ENCODE assay signal across 8 mouse cellular contexts in the genomic region with DNA sequence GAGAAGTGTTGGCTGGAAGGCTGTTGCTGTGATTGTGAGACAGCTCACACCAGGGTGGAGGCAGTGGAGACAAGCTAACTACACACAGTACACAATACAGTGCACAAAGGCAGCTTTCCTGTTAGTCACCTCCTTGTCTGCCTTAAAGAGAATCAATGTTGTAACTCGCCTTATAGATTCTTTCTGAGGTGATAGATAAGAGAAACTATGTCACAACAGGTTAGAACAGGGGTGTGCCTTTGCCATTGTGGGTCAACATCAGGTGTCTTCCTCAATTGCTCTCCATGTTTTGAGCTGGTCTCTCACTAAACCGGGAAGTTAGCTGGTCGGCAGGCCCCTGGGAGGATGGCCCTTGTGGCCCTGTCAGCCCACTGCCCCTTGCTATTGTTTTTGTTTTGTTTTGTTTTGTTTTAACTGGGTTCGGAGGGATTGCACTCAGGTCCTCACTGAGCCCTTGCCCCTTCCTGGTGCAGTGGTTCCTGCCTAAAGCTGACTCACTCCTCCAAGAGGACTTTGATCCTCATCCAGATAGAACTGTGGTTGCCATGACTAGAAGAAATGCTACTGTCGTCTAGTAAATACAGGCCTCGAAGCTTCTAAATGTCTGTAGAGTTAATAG. TPM values are rescaled to one million over a fixed set of nuclear protein-coding genes. Genes with fewer than 3 reads are reported as not detected.
A peak's percentile ranks its signal among the peaks of the same experiment; 100 is the strongest.
DNase-seq lines count a peak whose midpoint lies in the region; ATAC-seq and TF ChIP-seq lines count a peak whose summit lies in the region.

No protein-coding gene starts in this region.

- no peak for ATAC-seq in heart, postnatal 0 days (ENCODE audit: insufficient read depth, low read depth)

- no peak overlapping the region for H3K27ac ChIP-seq in heart, postnatal 0 days (ENCODE audit: low read depth)

- H3K9me3 ChIP-seq in heart, postnatal 0 days (replicated peaks; ENCODE audit: control insufficient read depth, low read length), result no peaks in the 10 kb centered on the region

- no peak overlapping the region for H3K4me3 ChIP-seq in heart, postnatal 0 days (ENCODE audit: low read depth, low read length)

- no peak for TF ChIP-seq EP300 in heart, postnatal 0 days (IDR thresholded peaks at IDR 0.05; ENCODE audit: low read depth)

- DNase-seq in heart, postnatal 0 days (ENCODE audit: low spot score), result no peak
- DNase-seq in heart, postnatal 10 days, result no peak
- peak; percentile 21 for DNase-seq in thymus, postnatal 4 days
- DNase-seq in thymus, postnatal 25 days, result no peak
- peak; percentile 62 for DNase-seq in large intestine, adult 2 months (ENCODE audit: low read depth, low spot score)
- DNase-seq in embryo, embryonic 10 days (ENCODE audit: low spot score), result no peak
- no peak for DNase-seq in layer of hippocampus, adult 9-11 months
- no peak for DNase-seq in cerebellum, postnatal 4 days (ENCODE audit: low spot score in 2 of 2)

- WGBS in heart, postnatal 0 days, result 45% methylated on average over 6 of the region's 6 CpGs
- 13% methylated on average over 6 of the region's 6 CpGs for WGBS in large intestine, adult 2 months

- no peak overlapping the region; the same call in 1 of the 2 replicates for H3K9ac ChIP-seq in heart, postnatal 0 days (replicated peaks; ENCODE audit: low read depth, low read length)

- no peak for TF ChIP-seq CTCF in heart, postnatal 0 days (IDR thresholded peaks at IDR 0.05; ENCODE audit: low read depth)

- H3K4me2 ChIP-seq in heart, postnatal 0 days (ENCODE audit: low read depth, low read length), result peak overlapping the region; percentile 44; the same call in 1 of the 2 replicates

- H3K27me3 ChIP-seq in heart, postnatal 0 days (ENCODE audit: control insufficient read depth, insufficient read depth, low read length), result no peaks in the 10 kb centered on the region

- H3K36me3 ChIP-seq in heart, postnatal 0 days (replicated peaks; ENCODE audit: control insufficient read depth, insufficient read depth, low read length), result no peaks in the 10 kb centered on the region

- intact Hi-C loops in heart, postnatal 10 days (cut with DNase I), result loop anchor here (5.0 to 10.0 kb wide), 2 partner anchors 119 to 667 kb away; no protein-coding TSS in a partner anchor

- H3K4me1 ChIP-seq in heart, postnatal 0 days (ENCODE audit: control insufficient read depth, insufficient read depth), result peaks cover 29% of the 10 kb centered on the region

RNA-seq across cellular contexts. Expression of gene C1galt1, which starts 3.4 kb away (rescaled TPM):
- 17.0 and 22.3 TPM in 2 replicates for total RNA-seq in heart, postnatal 0 days (2014; rRNA removed; ENCODE audit: low replicate concordance)
- 2.3 and 2.4 TPM in 2 replicates for polyA plus RNA-seq in heart, postnatal 0 days (2015; fragmentation: Nextera tagmentation; extraction: Ambion mirVana)
- total RNA-seq in heart, postnatal 10 days (2021), result 10 to 100 TPM; 18.5 to 19.7 TPM
- polyA plus RNA-seq in large intestine, adult 2 months (2012; rRNA removed), result 6.6 and 7.5 TPM in 2 replicates

Comparison
In these comparisons a context has a peak if more than half of its experiments do, and no peak if none do; other contexts are left out.
1. DNase-seq: peak in thymus, postnatal 4 days (single experiment) and large intestine, adult 2 months (single experiment); none in heart, postnatal 0 days (single experiment), heart, postnatal 10 days (0 of 2), thymus, postnatal 25 days (single experiment), embryo, embryonic 10 days (single experiment), layer of hippocampus, adult 9-11 months (single experiment) and cerebellum, postnatal 4 days (0 of 2).